Mouse (Mus musculus): ENCODE measurements around the gene Dusp1. TPM values are rescaled to one million over a fixed set of nuclear protein-coding genes. Genes with fewer than 3 reads are reported as not detected.

Dusp1 gene
- polyA plus RNA-seq, 1 experiment from 2014 or later = 27.7 TPM

GRCm38 (mm10) chr17:26511256-26511655 lies 50.7 kb downstream of the Dusp1 start:
- H3K27ac ChIP-seq (replicated peaks) = peak overlapping the region; percentile 65; the same call in 1 of the 2 replicates
- no peaks in the 10 kb centered on the region for H3K9me3 ChIP-seq (ENCODE audit: control insufficient read depth, low read length)
- no peaks in the 10 kb centered on the region for H3K27me3 ChIP-seq (ENCODE audit: control insufficient read depth, insufficient read depth, low read length)
- H3K36me3 ChIP-seq (ENCODE audit: control insufficient read depth, insufficient read depth, low read length) = peaks cover 3% of the 10 kb centered on the region; the same call in 1 of the 2 replicates
- ATAC-seq (ENCODE audit: low FRiP score, low TSS enrichment) = no peak
- H3K4me3 ChIP-seq (ENCODE audit: low read depth, low read length) = no peak overlapping the region
- no peak overlapping the region for H3K4me2 ChIP-seq (replicated peaks; ENCODE audit: low read depth)
- no peak overlapping the region for H3K9ac ChIP-seq (ENCODE audit: low read length)
- 0 out of 2 replicates have a peak, but pooled peaks cover 3% of the 10 kb centered on the region for H3K4me1 ChIP-seq (replicated peaks; ENCODE audit: control insufficient read depth, insufficient read depth)
- TF ChIP-seq CTCF (IDR thresholded peaks at IDR 0.05; ENCODE audit: low read depth) (no peak), EP300 (optimal IDR thresholded peaks at IDR 0.05) (no peak)
- no peak for DNase-seq (ENCODE audit: low spot score)
- WGBS = 74% methylated on average over 4 of the region's 4 CpGs

GRCm38 (mm10) chr17:26510146-26511045 lies 51.5 kb downstream of the Dusp1 start:
- TF ChIP-seq CTCF (IDR thresholded peaks at IDR 0.05; ENCODE audit: low read depth) (no peak), EP300 (optimal IDR thresholded peaks at IDR 0.05) (no peak)
- no peak overlapping the region for H3K4me3 ChIP-seq (ENCODE audit: low read depth, low read length)
- H3K4me1 ChIP-seq (replicated peaks; ENCODE audit: control insufficient read depth, insufficient read depth) = 0 out of 2 replicates have a peak, but pooled peaks cover 3% of the 10 kb centered on the region
- ATAC-seq (ENCODE audit: low FRiP score, low TSS enrichment) (no peak), DNase-seq (ENCODE audit: low spot score) (no peak)
- H3K36me3 ChIP-seq (ENCODE audit: control insufficient read depth, insufficient read depth, low read length) = peaks cover 3% of the 10 kb centered on the region; the same call in 1 of the 2 replicates
- no peak overlapping the region for H3K4me2 ChIP-seq (replicated peaks; ENCODE audit: low read depth)
- H3K9me3 ChIP-seq (ENCODE audit: control insufficient read depth, low read length) = no peaks in the 10 kb centered on the region
- H3K9ac ChIP-seq (ENCODE audit: low read length) = no peak overlapping the region
- 76% methylated on average over 15 of the region's 15 CpGs for WGBS
- no peaks in the 10 kb centered on the region for H3K27me3 ChIP-seq (ENCODE audit: control insufficient read depth, insufficient read depth, low read length)
- H3K27ac ChIP-seq (replicated peaks) = peak overlapping the region; percentile 63

GRCm38 (mm10) chr17:26508961-26509771 lies 52.8 kb downstream of the Dusp1 start:
- H3K36me3 ChIP-seq (ENCODE audit: control insufficient read depth, insufficient read depth, low read length) = peaks cover 3% of the 10 kb centered on the region; the same call in 1 of the 2 replicates
- DNase-seq (ENCODE audit: low spot score) = peak; percentile 84
- TF ChIP-seq CTCF (IDR thresholded peaks at IDR 0.05; ENCODE audit: low read depth) = peak; percentile 72
- TF ChIP-seq EP300 (optimal IDR thresholded peaks at IDR 0.05) = no peak
- H3K9me3 ChIP-seq (ENCODE audit: control insufficient read depth, low read length) = no peaks in the 10 kb centered on the region
- H3K4me2 ChIP-seq (replicated peaks; ENCODE audit: low read depth) = peak overlapping the region; percentile 60
- H3K9ac ChIP-seq (ENCODE audit: low read length) = peak overlapping the region; percentile 94
- H3K4me3 ChIP-seq (ENCODE audit: low read depth, low read length) = peak overlapping the region; percentile 77
- peak; percentile 16 for ATAC-seq (ENCODE audit: low FRiP score, low TSS enrichment)
- peak overlapping the region; percentile 99 for H3K27ac ChIP-seq (replicated peaks)
- whole genome bisulfite sequencing = 17% methylated on average over 25 of the region's 25 CpGs
- H3K4me1 ChIP-seq (replicated peaks; ENCODE audit: control insufficient read depth, insufficient read depth) = peaks cover 9% of the 10 kb centered on the region; the same call in 1 of the 2 replicates
- H3K27me3 ChIP-seq (ENCODE audit: control insufficient read depth, insufficient read depth, low read length) = no peaks in the 10 kb centered on the region

- peaks cover 3% of the 10 kb centered on the region; the same call in 1 of the 2 replicates for H3K36me3 ChIP-seq (ENCODE audit: control insufficient read depth, insufficient read depth, low read length)
- WGBS = under 1% methylated on average over 56 of the region's 58 CpGs
- peaks cover 12% of the 10 kb centered on the region for H3K4me1 ChIP-seq (replicated peaks; ENCODE audit: control insufficient read depth, insufficient read depth)
- ATAC-seq (ENCODE audit: low FRiP score, low TSS enrichment) (peak; percentile 86), DNase-seq (ENCODE audit: low spot score) (peak; percentile 97)
- H3K9ac ChIP-seq (ENCODE audit: low read length) = peak overlapping the region; percentile 94
- H3K27me3 ChIP-seq (ENCODE audit: control insufficient read depth, insufficient read depth, low read length) = no peaks in the 10 kb centered on the region
- peak overlapping the region; percentile 77 for H3K4me3 ChIP-seq (ENCODE audit: low read depth, low read length)
- peak overlapping the region; percentile 99 for H3K27ac ChIP-seq (replicated peaks)
- H3K9me3 ChIP-seq (ENCODE audit: control insufficient read depth, low read length) = no peaks in the 10 kb centered on the region
- no peak for TF ChIP-seq CTCF (IDR thresholded peaks at IDR 0.05; ENCODE audit: low read depth)
- no peak for TF ChIP-seq EP300 (optimal IDR thresholded peaks at IDR 0.05)
- H3K4me2 ChIP-seq (replicated peaks; ENCODE audit: low read depth) = peak overlapping the region; percentile 60
Measured at GRCm38 (mm10) chr17:26508345-26508960, 53.5 kb downstream of the Dusp1 start.

GRCm38 (mm10) chr17:26507966-26508344 lies 54.0 kb downstream of the Dusp1 start:
- Histone ChIP-seq H3K36me3 (ENCODE audit: control insufficient read depth, insufficient read depth, low read length) (peaks cover 3% of the 10 kb centered on the region; the same call in 1 of the 2 replicates), H3K4me1 (replicated peaks; ENCODE audit: control insufficient read depth, insufficient read depth) (peaks cover 12% of the 10 kb centered on the region), H3K27me3 (ENCODE audit: control insufficient read depth, insufficient read depth, low read length) (no peaks in the 10 kb centered on the region), H3K27ac (replicated peaks) (peak overlapping the region; percentile 99), H3K9ac (ENCODE audit: low read length) (peak overlapping the region; percentile 94), H3K9me3 (ENCODE audit: control insufficient read depth, low read length) (no peaks in the 10 kb centered on the region), H3K4me3 (ENCODE audit: low read depth, low read length) (peak overlapping the region; percentile 77), H3K4me2 (replicated peaks; ENCODE audit: low read depth) (peak overlapping the region; percentile 60)
- 0% methylated on average over 45 of the region's 46 CpGs for WGBS
- TF ChIP-seq CTCF (IDR thresholded peaks at IDR 0.05; ENCODE audit: low read depth) = peak; percentile 83
- no peak for TF ChIP-seq EP300 (optimal IDR thresholded peaks at IDR 0.05)
- ATAC-seq (ENCODE audit: low FRiP score, low TSS enrichment) = peak; percentile 81
- peak; percentile 91 for DNase-seq (ENCODE audit: low spot score)

Measured in stomach, postnatal 0 days (tissue).